Mouse (Mus musculus) cerebellum, adult 2 months (tissue): Measurements from ENCODE around the gene Dbp. TPM values are rescaled to one million over a fixed set of nuclear protein-coding genes. Genes with fewer than 3 reads are reported as not detected.
A peak's percentile ranks its signal among the peaks of the same experiment; 100 is the strongest.

Source experiments
- DNase-seq, 2 experiments: peaks; one replicate each; pipeline ENCODE4 v3.0.0; 2021
- H3K27ac ChIP-seq: fragments of 200-500 bp; 2 replicates; pipeline ENCODE4 v1.5.1; 2012; ENCODE audit warnings: low read length, control low read depth, inconsistent platforms; ENCODE audit not compliant: insufficient read depth
- H3K27me3 ChIP-seq: fragments of 200-500 bp; 2 replicates; pipeline ENCODE4 v1.6.1; 2012; ENCODE audit warnings: inconsistent platforms, mild to moderate bottlenecking, low read length, moderate library complexity; ENCODE audit not compliant: control insufficient read depth, insufficient read depth
- H3K4me1 ChIP-seq: fragments of 200-500 bp; 2 replicates; pipeline ENCODE4 v1.6.1; 2011; ENCODE audit warnings: low read length; ENCODE audit not compliant: control insufficient read depth, insufficient read depth
- H3K4me3 ChIP-seq: fragments of 200-500 bp; replicated peaks from 2 replicates; pipeline ENCODE3; 2011; ENCODE audit warnings: mild to moderate bottlenecking, low read depth, low read length, control low read depth; ENCODE audit not compliant: insufficient read depth
- CTCF ChIP-seq: fragments of 200-500 bp; IDR thresholded peaks from 2 replicates; pipeline ENCODE4 v1.5.1; 2011; ENCODE audit warnings: low read depth, mild to moderate bottlenecking, control low read depth, low read length, moderate library complexity, borderline replicate concordance; ENCODE audit not compliant: insufficient read depth
- POLR2A ChIP-seq: fragments of 200-500 bp; IDR thresholded peaks from 2 replicates; pipeline ENCODE4 v1.6.1; 2011; ENCODE audit warnings: low read length, control low read depth, borderline replicate concordance; ENCODE audit not compliant: insufficient read depth
- WGBS: fragments of 180-500 bp; shearing (Covaris S2); methylation state at CpG from one replicate; pipeline ENCODE4 v1.1.7; 2018; 5-methylcytosine and 5-hydroxymethylcytosine counted together
- polyA plus RNA-seq: library from polyadenylated mRNA; depleted of rRNA; stranded (reverse); fragments of >200 nt; gene quantifications from 2 replicates; pipeline ENCODE4 v1.2.3, GENCODE M21; 2012

Gene Dbp
- polyA plus RNA-seq, 1 experiment: 239 TPM

- Histone ChIP-seq H3K27me3 (no peaks in the 10 kb centered on the region), H3K4me3 (no peak within 1 kb of the TSS), H3K27ac (no peak within 1 kb of the TSS), H3K4me1 (0 out of 2 replicates have a peak, but pooled peaks cover 8% of the 10 kb centered on the region)
- TF ChIP-seq POLR2A (no peak), CTCF (no peak)
- no peak for DNase-seq
- 83% methylated on average over 11 of the region's 11 CpGs for WGBS
Measured at GRCm38 (mm10) chr7:45725713-45726112, 20.8 kb downstream of the Dbp start, which contains the start of gene Spaca4. Gene Spaca4 (minus strand): TSS chr7:45725813.

- 91% methylated on average over 10 of the region's 10 CpGs for WGBS
- no peak for TF ChIP-seq CTCF
- TF ChIP-seq POLR2A: no peak
- H3K4me3 ChIP-seq: no peak overlapping the region
- 0 out of 2 replicates have a peak, but pooled peaks cover 6% of the 10 kb centered on the region for H3K4me1 ChIP-seq
- H3K27me3 ChIP-seq: no peaks in the 10 kb centered on the region
- no peak for DNase-seq
- H3K27ac ChIP-seq: no peak overlapping the region
Measured at GRCm38 (mm10) chr7:45726419-45726818, 21.5 kb downstream of the Dbp start.

DNA sequence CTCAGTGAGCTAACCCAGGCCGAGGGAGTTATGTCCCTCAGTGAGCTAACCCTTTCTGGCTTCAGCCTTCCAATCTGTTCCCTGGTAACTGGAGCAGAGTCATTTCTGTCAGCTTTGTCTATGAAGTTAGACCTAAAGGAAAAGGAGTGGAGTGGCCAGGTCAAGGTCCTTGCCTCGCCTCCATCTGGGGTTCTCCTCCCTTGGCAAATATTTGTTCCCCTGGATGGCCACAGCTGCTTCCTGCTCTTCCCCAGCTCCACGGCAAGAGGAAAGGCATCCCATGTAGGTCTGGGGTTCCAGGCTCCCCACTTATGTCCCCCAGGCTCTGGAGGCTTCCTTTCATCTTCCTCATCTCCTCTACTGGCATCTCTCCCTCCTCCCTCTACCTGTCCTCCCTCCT, 22.7 kb downstream of the Dbp start:
- 80% methylated on average over 3 of the region's 3 CpGs for WGBS
- no peak for DNase-seq
- no peak overlapping the region for H3K27ac ChIP-seq

GRCm38 (mm10) chr7:45730727-45731431, 26.0 kb downstream of the Dbp start:
- Histone ChIP-seq H3K4me1 (no peaks in the 10 kb centered on the region), H3K4me3 (no peak overlapping the region), H3K27ac (no peak overlapping the region), H3K27me3 (no peaks in the 10 kb centered on the region)
- peak in 1 of 2 experiments; percentile 16 for DNase-seq
- TF ChIP-seq POLR2A (no peak), CTCF (0 out of 2 replicates have a peak, but pooled peaks have one; percentile 6)
- 26% methylated on average over 16 of the region's 16 CpGs for WGBS

More for the DNA sequence above, 22.7 kb downstream of the Dbp start:
- no peak for TF ChIP-seq POLR2A
- no peak for TF ChIP-seq CTCF
- H3K4me3 ChIP-seq: no peak overlapping the region
- no peaks in the 10 kb centered on the region for H3K27me3 ChIP-seq
- no peaks in the 10 kb centered on the region for H3K4me1 ChIP-seq

DNA sequence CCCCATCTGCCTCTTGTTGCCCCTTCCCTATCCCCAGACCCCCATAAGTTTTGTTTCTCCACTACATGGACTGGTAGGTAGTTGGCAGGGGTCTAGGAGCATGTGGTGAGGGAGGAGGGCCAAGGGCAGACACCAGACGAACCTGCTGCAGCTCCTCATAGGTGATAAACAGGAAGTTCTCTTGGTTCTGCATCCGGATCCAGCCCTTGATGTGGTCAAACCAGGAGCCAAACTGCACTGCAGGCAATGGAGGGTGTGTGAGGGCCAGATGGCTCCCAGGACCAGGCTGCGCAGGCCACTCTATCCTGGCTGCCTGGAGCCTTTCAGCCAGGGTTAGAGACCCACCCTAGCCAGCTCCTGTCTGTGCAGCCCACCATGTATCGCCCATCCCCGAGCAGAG, 28.6 kb downstream of the Dbp start:
- no peak overlapping the region for H3K4me3 ChIP-seq
- H3K27ac ChIP-seq: no peak overlapping the region
- TF ChIP-seq CTCF: no peak
- no peak for TF ChIP-seq POLR2A
- H3K27me3 ChIP-seq: no peaks in the 10 kb centered on the region
- H3K4me1 ChIP-seq: no peaks in the 10 kb centered on the region
- 61% methylated on average over 5 of the region's 5 CpGs for WGBS
- no peak for DNase-seq

DNA sequence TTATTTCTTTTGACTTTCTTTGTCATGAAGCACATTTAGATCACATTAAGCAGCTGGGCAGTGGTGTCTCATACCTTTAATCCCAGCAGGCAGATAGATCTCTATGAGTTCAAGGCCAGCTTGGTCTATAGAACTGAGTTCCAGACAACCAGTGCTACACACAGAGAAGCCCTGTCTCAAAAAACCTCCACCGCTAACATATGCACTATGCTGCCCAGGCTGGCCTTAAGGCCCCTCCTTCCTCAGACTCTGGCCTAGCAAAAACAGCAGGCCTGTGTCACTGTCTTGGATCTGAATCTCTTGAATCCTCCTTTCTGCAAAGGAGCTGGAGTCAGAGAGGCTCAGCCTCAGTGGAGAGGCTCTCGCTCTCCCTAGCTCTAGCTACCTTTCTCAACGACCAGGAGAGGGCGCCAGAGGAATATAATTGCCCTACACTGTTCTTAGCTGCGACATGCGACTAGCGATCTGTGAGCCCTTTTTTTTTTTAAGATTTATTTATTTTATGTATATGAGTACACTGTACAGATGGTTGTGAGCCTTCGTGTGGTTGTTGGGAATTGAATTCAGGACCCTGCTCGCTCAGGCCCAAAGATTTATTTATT, 34.4 kb downstream of the Dbp start:
- 6% methylated on average over 9 of the region's 9 CpGs for WGBS
- H3K4me3 ChIP-seq: no peak overlapping the region
- TF ChIP-seq POLR2A (no peak), CTCF (peak; percentile 79)
- no peaks in the 10 kb centered on the region for H3K4me1 ChIP-seq
- peak; percentile 80 to 82 for DNase-seq
- no peak overlapping the region for H3K27ac ChIP-seq
- H3K27me3 ChIP-seq: no peaks in the 10 kb centered on the region

DNA sequence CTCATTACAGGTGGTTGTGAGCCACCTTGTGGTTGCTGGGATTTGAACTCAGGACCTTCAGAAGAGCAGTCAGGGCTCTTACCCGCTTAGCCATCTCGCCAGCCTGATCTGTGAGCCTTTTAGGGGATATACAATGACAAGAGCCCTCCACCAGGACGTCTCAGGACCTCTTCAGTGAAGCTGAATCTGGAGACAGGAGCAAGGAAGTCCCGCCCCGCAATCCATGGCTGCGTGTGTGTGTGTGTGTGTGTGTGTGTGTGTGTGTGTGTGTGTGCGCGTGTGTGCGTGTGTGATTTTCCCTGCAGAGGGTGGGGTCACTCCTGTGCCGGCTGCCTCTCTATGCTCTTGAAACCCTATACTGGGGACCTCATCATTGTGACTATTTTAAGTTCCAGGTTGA, 34.9 kb downstream of the Dbp start:
- DNase-seq: no peak
- no peak for TF ChIP-seq CTCF
- no peak for TF ChIP-seq POLR2A
- no peak overlapping the region for H3K27ac ChIP-seq
- WGBS: 63% methylated on average over 10 of the region's 10 CpGs
- no peaks in the 10 kb centered on the region for H3K27me3 ChIP-seq
- no peak overlapping the region for H3K4me3 ChIP-seq
- H3K4me1 ChIP-seq: no peaks in the 10 kb centered on the region

- H3K4me1 ChIP-seq: no peaks in the 10 kb centered on the region
- H3K27ac ChIP-seq: no peak overlapping the region
- no peak for DNase-seq
- H3K4me3 ChIP-seq: no peak overlapping the region
- 90% methylated on average over 12 of the region's 12 CpGs for WGBS
- H3K27me3 ChIP-seq: no peaks in the 10 kb centered on the region
- TF ChIP-seq CTCF (no peak), POLR2A (no peak)
Measured at GRCm38 (mm10) chr7:45741308-45741707, 36.4 kb downstream of the Dbp start.
